Mouse (Mus musculus) olfactory bulb, adult 2 months (tissue): ENCODE measurements around the gene Omt2a.

Source experiments
- CTCF ChIP-seq: fragments of 200-500 bp; IDR thresholded peaks from 2 replicates; pipeline ENCODE4 v1.5.1; 2012; ENCODE audit warnings: low read depth, mild to moderate bottlenecking, low read length, moderate library complexity; ENCODE audit not compliant: insufficient read depth
- POLR2A ChIP-seq: fragments of 200-500 bp; IDR thresholded peaks from 2 replicates; pipeline ENCODE4 v1.6.1; 2012; ENCODE audit warnings: mild to moderate bottlenecking, low read depth, low read length, moderate library complexity; ENCODE audit not compliant: insufficient read depth

DNA sequence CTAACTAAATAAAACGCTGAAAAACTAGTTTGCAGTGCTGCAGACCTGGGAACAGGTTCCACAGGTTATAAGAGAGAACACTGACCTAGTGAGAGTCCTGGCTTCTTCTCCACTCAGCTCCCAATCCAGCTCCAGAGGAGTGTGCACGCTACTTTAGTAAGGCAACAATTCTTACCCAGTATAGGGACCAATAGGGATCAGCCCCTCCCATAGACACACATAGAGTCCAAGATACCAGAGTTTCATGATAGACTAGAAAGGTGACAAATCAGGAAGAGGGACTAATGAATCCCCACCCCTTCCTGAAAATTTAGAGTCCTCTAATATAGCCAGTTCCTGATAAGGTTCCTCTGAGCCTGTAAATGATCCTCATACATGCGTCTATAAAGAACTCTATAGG is 32.4 kb upstream of the Omt2a start:
- no peak for TF ChIP-seq CTCF
- TF ChIP-seq POLR2A: no peak
